Mouse (Mus musculus) cerebellum, postnatal 14 days (tissue): Measurements from ENCODE around the gene Myl7.

ENCODE experiments used
- DNase-seq, 2 experiments: peaks; one replicate each; pipeline ENCODE4 v3.0.0; 2021; ENCODE audit warnings: mixed read lengths in 2 of 2

The Myl7 gene

GRCm38 (mm10) chr11:5861678-5862393 is 36.7 kb downstream of the Myl7 start, which contains the start of gene Aebp1:
Gene Aebp1, plus strand, starts transcription at chr11:5861947.
- peak in 1 of 2 experiments; percentile 44 for DNase-seq

GRCm38 (mm10) chr11:5860639-5861038 is 37.9 kb downstream of the Myl7 start:
- DNase-seq, result no peak

- no peak for DNase-seq
Observed at GRCm38 (mm10) chr11:5859883-5860550, 38.6 kb downstream of the Myl7 start.

- no peak for DNase-seq
Observed at GRCm38 (mm10) chr11:5858723-5859122, 39.9 kb downstream of the Myl7 start.

GRCm38 (mm10) chr11:5856479-5857130 is 42.0 kb downstream of the Myl7 start:
- DNase-seq, result no peak

GRCm38 (mm10) chr11:5855902-5856301 is 42.7 kb downstream of the Myl7 start:
- DNase-seq, result peak; percentile 52 to 70

- no peak for DNase-seq
Observed at GRCm38 (mm10) chr11:5855481-5855880, 43.1 kb downstream of the Myl7 start.

GRCm38 (mm10) chr11:5852314-5852713 is 46.3 kb downstream of the Myl7 start:
- DNase-seq, result no peak

GRCm38 (mm10) chr11:5851021-5851736 is 47.4 kb downstream of the Myl7 start:
- no peak for DNase-seq

- no peak for DNase-seq
Observed at GRCm38 (mm10) chr11:5850452-5850851, 48.1 kb downstream of the Myl7 start.

- peak in 1 of 2 experiments; percentile 40 for DNase-seq
Observed at GRCm38 (mm10) chr11:5849316-5849715, 49.3 kb downstream of the Myl7 start.

- no peak for DNase-seq
Observed at GRCm38 (mm10) chr11:5848741-5849140, 49.8 kb downstream of the Myl7 start.

GRCm38 (mm10) chr11:5846639-5847345 is 51.8 kb downstream of the Myl7 start:
- DNase-seq, result no peak
